Mouse (Mus musculus) gastrocnemius, postnatal 10 days (tissue): ENCODE measurements around the gene Ppp1r13l. TPM values are rescaled to one million over a fixed set of nuclear protein-coding genes. Genes with fewer than 3 reads are reported as not detected.

Source experiments
- DNase-seq: peaks from one replicate; pipeline ENCODE4 v3.0.0; 2021; ENCODE audit warnings: mixed read lengths
- total RNA-seq, 2 experiments: library from RNA; stranded (reverse); gene quantifications; 2 replicates each; pipeline ENCODE4 v1.2.3; 2021

Gene Ppp1r13l
- total RNA-seq, 2 experiments from 2014 or later, result 2.7 to 2.8 TPM

GRCm38 (mm10) chr7:19337122-19337521, 22.4 kb upstream of the Ppp1r13l start:
- DNase-seq, result no peak

- DNase-seq, result no peak
These were observed 21.5 kb upstream of the Ppp1r13l start for GRCm38 (mm10) chr7:19338060-19338459.

GRCm38 (mm10) chr7:19338596-19338995, 21.0 kb upstream of the Ppp1r13l start:
- DNase-seq, result no peak

GRCm38 (mm10) chr7:19341250-19341649, 18.3 kb upstream of the Ppp1r13l start:
- no peak for DNase-seq

GRCm38 (mm10) chr7:19341761-19342409, 17.7 kb upstream of the Ppp1r13l start:
- DNase-seq, result peak; percentile 59

GRCm38 (mm10) chr7:19342481-19343027, 17.0 kb upstream of the Ppp1r13l start:
- peak; percentile 90 for DNase-seq

GRCm38 (mm10) chr7:19343210-19343808, 16.2 kb upstream of the Ppp1r13l start:
- DNase-seq, result peak; percentile 71

GRCm38 (mm10) chr7:19344237-19344847, 15.2 kb upstream of the Ppp1r13l start, which contains the start of gene Ercc1:
TSS of gene Ercc1 (plus strand) at chr7:19344778.
- no peak for DNase-seq

GRCm38 (mm10) chr7:19344938-19345471, 14.5 kb upstream of the Ppp1r13l start:
- DNase-seq, result peak; percentile 87

- DNase-seq, result no peak
These were observed 10.2 kb upstream of the Ppp1r13l start for GRCm38 (mm10) chr7:19349188-19349915.

GRCm38 (mm10) chr7:19350221-19350620, 9.3 kb upstream of the Ppp1r13l start:
- DNase-seq, result no peak

GRCm38 (mm10) chr7:19354991-19355390, 4.6 kb upstream of the Ppp1r13l start:
- DNase-seq, result no peak

- no peak for DNase-seq
These were observed 3.2 kb upstream of the Ppp1r13l start for GRCm38 (mm10) chr7:19356311-19356710.

- peak; percentile 10 for DNase-seq
These were observed 1.9 kb upstream of the Ppp1r13l start for GRCm38 (mm10) chr7:19357381-19358375.

- peak; percentile 2 for DNase-seq
These were observed 915 bp upstream of the Ppp1r13l start for GRCm38 (mm10) chr7:19358634-19359033.

GRCm38 (mm10) chr7:19359892-19360641, 518 bp downstream of the Ppp1r13l start:
- DNase-seq, result peak; percentile 63

- peak; percentile 82 for DNase-seq
These were observed 1.4 kb downstream of the Ppp1r13l start for GRCm38 (mm10) chr7:19360944-19361343.

- peak; percentile 79 for DNase-seq
These were observed 2.2 kb downstream of the Ppp1r13l start for GRCm38 (mm10) chr7:19361720-19362119.

- no peak for DNase-seq
These were observed 2.7 kb downstream of the Ppp1r13l start for GRCm38 (mm10) chr7:19362276-19362675.

GRCm38 (mm10) chr7:19363881-19364280, 4.3 kb downstream of the Ppp1r13l start:
- peak; percentile 80 for DNase-seq
